Mouse (Mus musculus): ENCODE measurements at regions not wholly inside any gene's neighbourhood (a gene's known extent, or its start where the extent isn't known, plus 50 kb on each side); places are given as distances from the start of the nearest gene placed in this dataset.

- Histone ChIP-seq H3K79me2 (ENCODE audit: control insufficient read depth, insufficient read depth) (no peaks in the 10 kb centered on the region), H3K4me2 (ENCODE audit: low read depth) (peak overlapping the region; percentile 38), H3K27me3 (ENCODE audit: control insufficient read depth, insufficient read depth, insufficient read length) (no peaks in the 10 kb centered on the region), H3ac (ENCODE audit: control insufficient read depth, insufficient read length) (no peak overlapping the region), H3K36me3 (ENCODE audit: control insufficient read depth, insufficient read depth) (no peaks in the 10 kb centered on the region), H3K4me3 (no peak overlapping the region)
- TF ChIP-seq MAX (IDR thresholded peaks at IDR 0.05; ENCODE audit: low read depth) (no peak), POLR2AphosphoS2 (IDR thresholded peaks at IDR 0.05; ENCODE audit: insufficient read length, low read depth) (no peak), E2F4 (IDR thresholded peaks at IDR 0.05; ENCODE audit: insufficient read depth) (no peak), POLR2A (IDR thresholded peaks at IDR 0.05; ENCODE audit: insufficient read length, low read depth) (no peak), MYOD1 (IDR thresholded peaks at IDR 0.05; ENCODE audit: control insufficient read depth in 1 of 3, insufficient read length in 2 of 3, low read depth in 2 of 3) (no peak), REST (IDR thresholded peaks at IDR 0.05; ENCODE audit: insufficient read depth, insufficient read length) (no peak), USF1 (IDR thresholded peaks at IDR 0.05; ENCODE audit: low read depth) (no peak), TCF12 (IDR thresholded peaks at IDR 0.05; ENCODE audit: insufficient read depth, poor library complexity, severe bottlenecking) (no peak), TCF3 (IDR thresholded peaks at IDR 0.05; ENCODE audit: insufficient read length, low read depth) (no peak), CEBPB (IDR thresholded peaks at IDR 0.05; ENCODE audit: insufficient read depth, poor library complexity, severe bottlenecking) (no peak), MYOG (IDR thresholded peaks at IDR 0.05; ENCODE audit: control insufficient read depth in 1 of 3, insufficient read depth in 1 of 3, insufficient read length in 2 of 3, low read depth in 2 of 3) (no peak)
Measured at GRCm38 (mm10) chr10:91686082-91686618, 505.0 kb upstream of the Tmpo start.

GRCm38 (mm10) chr10:91685164-91686027, 504.3 kb upstream of the Tmpo start:
- H3K4me2 ChIP-seq (ENCODE audit: low read depth), result peak overlapping the region; percentile 38
- H3K4me3 ChIP-seq, result no peak overlapping the region
- peak; percentile 53 for TF ChIP-seq USF1 (IDR thresholded peaks at IDR 0.05; ENCODE audit: low read depth)
- TF ChIP-seq POLR2AphosphoS2 (IDR thresholded peaks at IDR 0.05; ENCODE audit: insufficient read length, low read depth), result no peak

GRCm38 (mm10) chr10:91679641-91680040, 498.5 kb upstream of the Tmpo start:
- no peak for TF ChIP-seq TCF12 (IDR thresholded peaks at IDR 0.05; ENCODE audit: insufficient read depth, poor library complexity, severe bottlenecking)
- no peak for TF ChIP-seq REST (IDR thresholded peaks at IDR 0.05; ENCODE audit: insufficient read depth, insufficient read length)
- TF ChIP-seq USF1 (IDR thresholded peaks at IDR 0.05; ENCODE audit: low read depth), result no peak
- TF ChIP-seq MAX (IDR thresholded peaks at IDR 0.05; ENCODE audit: low read depth), result no peak
- no peak for TF ChIP-seq TCF3 (IDR thresholded peaks at IDR 0.05; ENCODE audit: insufficient read length, low read depth)
- TF ChIP-seq POLR2AphosphoS2 (IDR thresholded peaks at IDR 0.05; ENCODE audit: insufficient read length, low read depth), result no peak
- TF ChIP-seq CEBPB (IDR thresholded peaks at IDR 0.05; ENCODE audit: insufficient read depth, poor library complexity, severe bottlenecking), result no peak
- no peak for TF ChIP-seq E2F4 (IDR thresholded peaks at IDR 0.05; ENCODE audit: insufficient read depth)
- TF ChIP-seq MYOD1 (IDR thresholded peaks at IDR 0.05; ENCODE audit: control insufficient read depth in 1 of 3, insufficient read length in 2 of 3, low read depth in 2 of 3), result no peak
- TF ChIP-seq SRF (IDR thresholded peaks at IDR 0.05; ENCODE audit: control insufficient read depth, insufficient read length, low read depth), result no peak
- no peak for TF ChIP-seq MYOG (IDR thresholded peaks at IDR 0.05; ENCODE audit: control insufficient read depth in 1 of 3, insufficient read depth in 1 of 3, insufficient read length in 2 of 3, low read depth in 2 of 3)
- no peak for TF ChIP-seq POLR2A (IDR thresholded peaks at IDR 0.05; ENCODE audit: insufficient read length, low read depth)
- Histone ChIP-seq H3K4me2 (ENCODE audit: low read depth) (no peak overlapping the region), H3K36me3 (ENCODE audit: control insufficient read depth, insufficient read depth) (no peaks in the 10 kb centered on the region), H3ac (ENCODE audit: control insufficient read depth, insufficient read length) (no peak overlapping the region), H3K79me2 (ENCODE audit: control insufficient read depth, insufficient read depth) (no peaks in the 10 kb centered on the region), H3K4me3 (no peak overlapping the region), H3K27me3 (ENCODE audit: control insufficient read depth, insufficient read depth, insufficient read length) (no peaks in the 10 kb centered on the region)

More at GRCm38 (mm10) chr10:91685164-91686027, 504.3 kb upstream of the Tmpo start:
- H3K27me3 ChIP-seq (ENCODE audit: control insufficient read depth, insufficient read depth, insufficient read length), result no peaks in the 10 kb centered on the region
- no peaks in the 10 kb centered on the region for H3K79me2 ChIP-seq (ENCODE audit: control insufficient read depth, insufficient read depth)
- H3ac ChIP-seq (ENCODE audit: control insufficient read depth, insufficient read length), result no peak overlapping the region
- no peaks in the 10 kb centered on the region for H3K36me3 ChIP-seq (ENCODE audit: control insufficient read depth, insufficient read depth)

GRCm38 (mm10) chr10:91637911-91638310, 456.8 kb upstream of the Tmpo start:
- no peak overlapping the region for H3ac ChIP-seq (ENCODE audit: control insufficient read depth, insufficient read length)
- H3K4me2 ChIP-seq (ENCODE audit: low read depth), result no peak overlapping the region
- H3K27me3 ChIP-seq (ENCODE audit: control insufficient read depth, insufficient read depth, insufficient read length), result no peaks in the 10 kb centered on the region
- TF ChIP-seq MYOD1 (IDR thresholded peaks at IDR 0.05; ENCODE audit: control insufficient read depth in 1 of 3, insufficient read length in 2 of 3, low read depth in 2 of 3) (no peak), MAX (IDR thresholded peaks at IDR 0.05; ENCODE audit: low read depth) (no peak), USF1 (IDR thresholded peaks at IDR 0.05; ENCODE audit: low read depth) (no peak), REST (IDR thresholded peaks at IDR 0.05; ENCODE audit: insufficient read depth, insufficient read length) (no peak), TCF3 (IDR thresholded peaks at IDR 0.05; ENCODE audit: insufficient read length, low read depth) (no peak), TCF12 (IDR thresholded peaks at IDR 0.05; ENCODE audit: insufficient read depth, poor library complexity, severe bottlenecking) (no peak), MYOG (IDR thresholded peaks at IDR 0.05; ENCODE audit: control insufficient read depth in 1 of 3, insufficient read depth in 1 of 3, insufficient read length in 2 of 3, low read depth in 2 of 3) (no peak)
- H3K79me2 ChIP-seq (ENCODE audit: control insufficient read depth, insufficient read depth), result no peaks in the 10 kb centered on the region
- no peak overlapping the region for H3K4me3 ChIP-seq
- no peaks in the 10 kb centered on the region for H3K36me3 ChIP-seq (ENCODE audit: control insufficient read depth, insufficient read depth)

- H3K4me2 ChIP-seq (ENCODE audit: low read depth), result no peak overlapping the region
- no peaks in the 10 kb centered on the region for H3K36me3 ChIP-seq (ENCODE audit: control insufficient read depth, insufficient read depth)
- no peaks in the 10 kb centered on the region for H3K27me3 ChIP-seq (ENCODE audit: control insufficient read depth, insufficient read depth, insufficient read length)
- TF ChIP-seq CEBPB (IDR thresholded peaks at IDR 0.05; ENCODE audit: insufficient read depth, poor library complexity, severe bottlenecking) (no peak), REST (IDR thresholded peaks at IDR 0.05; ENCODE audit: insufficient read depth, insufficient read length) (no peak), TCF3 (IDR thresholded peaks at IDR 0.05; ENCODE audit: insufficient read length, low read depth) (no peak)
- H3K4me3 ChIP-seq, result no peak overlapping the region
- no peaks in the 10 kb centered on the region for H3K79me2 ChIP-seq (ENCODE audit: control insufficient read depth, insufficient read depth)
- no peak overlapping the region for H3ac ChIP-seq (ENCODE audit: control insufficient read depth, insufficient read length)
Measured at GRCm38 (mm10) chr10:91628672-91629071, 447.6 kb upstream of the Tmpo start.

Measured in myocyte (in vitro differentiated cells).